Mouse (Mus musculus): Measurements from ENCODE around the gene Gbf1. TPM values are rescaled to one million over a fixed set of nuclear protein-coding genes. Genes with fewer than 3 reads are reported as not detected.
"Not testable (repeated sequence)": the region's sequence is repeated elsewhere in the genome, so short reads cannot be mapped to it uniquely, and the experiment has no call there.

The Gbf1 gene
- polyA plus RNA-seq, 1 experiment from 2014 or later: 65.1 TPM

DNA sequence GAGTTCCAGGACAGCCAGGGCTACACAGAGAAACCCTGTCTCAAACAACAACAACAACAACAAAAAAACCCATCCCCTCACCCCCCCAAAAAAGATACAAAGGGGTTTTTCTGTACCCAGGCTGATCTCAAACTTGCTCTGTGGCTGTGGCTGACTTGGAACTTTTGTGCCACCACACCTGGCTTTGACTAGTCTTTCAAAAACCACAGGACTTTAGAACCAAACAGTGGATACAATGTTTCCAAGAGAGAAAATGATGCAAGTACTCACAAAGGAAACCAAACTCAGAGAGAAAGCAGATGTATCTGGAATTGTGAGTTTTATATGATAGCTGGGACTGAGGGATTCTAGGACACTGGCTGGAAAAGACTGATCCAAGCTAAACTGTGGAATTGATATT, 27.7 kb upstream of the Gbf1 start:
- Histone ChIP-seq H3K9me3 (ENCODE audit: control insufficient read depth, low read length) (no peaks in the 10 kb centered on the region), H3K4me1 (replicated peaks; ENCODE audit: control insufficient read depth, insufficient read depth, low read length) (no peaks in the 10 kb centered on the region), H3K9ac (replicated peaks; ENCODE audit: low read depth, low read length) (no peak overlapping the region), H3K4me3 (replicated peaks; ENCODE audit: low read length) (no peak overlapping the region), H3K4me2 (ENCODE audit: low read length) (no peak overlapping the region), H3K27me3 (replicated peaks; ENCODE audit: control insufficient read depth, insufficient read depth, low read length) (no peaks in the 10 kb centered on the region), H3K27ac (ENCODE audit: low read length) (no peak overlapping the region), H3K36me3 (ENCODE audit: control insufficient read depth, insufficient read depth) (no peaks in the 10 kb centered on the region)
- ATAC-seq: no peak

DNA sequence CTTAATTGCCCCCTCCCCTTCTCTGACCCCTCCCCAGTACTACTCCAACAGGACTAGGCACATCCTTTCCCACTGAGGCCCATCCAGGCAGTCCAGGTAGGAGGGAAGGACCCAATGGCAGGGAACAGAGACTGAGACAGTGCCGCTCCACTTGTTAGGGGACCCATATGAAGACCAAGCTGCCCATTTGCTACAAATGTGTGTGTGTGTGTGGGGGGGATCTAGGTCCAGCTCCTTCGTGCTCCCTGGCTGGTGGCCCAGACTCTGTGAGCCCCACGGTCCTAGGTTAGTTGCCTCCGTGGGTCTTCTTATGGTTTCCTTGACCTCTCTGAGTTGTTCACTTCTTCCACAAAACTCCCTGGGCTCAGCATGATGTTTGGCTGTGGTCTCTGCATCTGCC, 26.0 kb upstream of the Gbf1 start:
- Histone ChIP-seq H3K9me3 (ENCODE audit: control insufficient read depth, low read length) (no peaks in the 10 kb centered on the region), H3K27ac (ENCODE audit: low read length) (no peak overlapping the region), H3K9ac (replicated peaks; ENCODE audit: low read depth, low read length) (no peak overlapping the region), H3K4me2 (ENCODE audit: low read length) (no peak overlapping the region), H3K27me3 (replicated peaks; ENCODE audit: control insufficient read depth, insufficient read depth, low read length) (peaks cover 11% of the 10 kb centered on the region), H3K4me3 (replicated peaks; ENCODE audit: low read length) (no peak overlapping the region), H3K4me1 (replicated peaks; ENCODE audit: control insufficient read depth, insufficient read depth, low read length) (no peaks in the 10 kb centered on the region; the same call in 1 of the 2 replicates), H3K36me3 (ENCODE audit: control insufficient read depth, insufficient read depth) (no peaks in the 10 kb centered on the region)
- WGBS: 84% methylated on average over 4 of the region's 4 CpGs
- no peak for ATAC-seq

DNA sequence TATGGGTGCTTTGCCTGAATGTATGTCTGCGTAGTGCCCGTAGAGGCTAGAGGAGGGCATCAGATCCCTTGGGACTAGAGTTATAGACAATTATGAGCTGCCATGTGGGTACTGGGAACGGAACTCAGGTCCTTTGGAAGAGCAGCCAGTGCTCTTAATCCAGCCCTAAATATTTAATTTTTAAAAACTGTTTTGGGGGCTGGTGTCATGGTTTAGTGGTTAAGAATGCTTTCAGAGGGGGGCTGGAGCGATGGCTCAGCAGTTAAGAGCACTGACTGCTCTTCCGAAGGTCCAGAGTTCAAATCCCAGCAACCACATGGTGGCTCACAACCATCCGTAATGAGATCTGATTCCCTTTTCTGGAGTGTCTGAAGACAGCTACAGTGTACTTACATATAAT, 22.6 kb upstream of the Gbf1 start:
- H3K9me3 ChIP-seq (ENCODE audit: control insufficient read depth, low read length): not testable (repeated sequence)
- peaks cover 34% of the 10 kb centered on the region for H3K27me3 ChIP-seq (replicated peaks; ENCODE audit: control insufficient read depth, insufficient read depth, low read length)

GRCm38 (mm10) chr19:46131283-46131682, 21.0 kb upstream of the Gbf1 start:
- no peaks in the 10 kb centered on the region for H3K9me3 ChIP-seq (ENCODE audit: control insufficient read depth, low read length)
- WGBS: 14% methylated on average over 5 of the region's 8 CpGs
- H3K4me2 ChIP-seq (ENCODE audit: low read length): peak overlapping the region; percentile 46
- H3K27me3 ChIP-seq (replicated peaks; ENCODE audit: control insufficient read depth, insufficient read depth, low read length): peaks cover 39% of the 10 kb centered on the region
- peaks cover 16% of the 10 kb centered on the region for H3K4me1 ChIP-seq (replicated peaks; ENCODE audit: control insufficient read depth, insufficient read depth, low read length)
- no peak for ATAC-seq
- no peak overlapping the region for H3K9ac ChIP-seq (replicated peaks; ENCODE audit: low read depth, low read length)
- no peak overlapping the region for H3K4me3 ChIP-seq (replicated peaks; ENCODE audit: low read length)
- H3K36me3 ChIP-seq (ENCODE audit: control insufficient read depth, insufficient read depth): no peaks in the 10 kb centered on the region
- no peak overlapping the region for H3K27ac ChIP-seq (ENCODE audit: low read length)

More for the DNA sequence above, 22.6 kb upstream of the Gbf1 start:
- H3K36me3 ChIP-seq (ENCODE audit: control insufficient read depth, insufficient read depth); H3K4me1 ChIP-seq (replicated peaks; ENCODE audit: control insufficient read depth, insufficient read depth, low read length); ATAC-seq; H3K4me2 ChIP-seq (ENCODE audit: low read length); H3K27ac ChIP-seq (ENCODE audit: low read length); H3K9ac ChIP-seq (replicated peaks; ENCODE audit: low read depth, low read length); H3K4me3 ChIP-seq (replicated peaks; ENCODE audit: low read length): not testable (repeated sequence)
- 78% methylated on average over 5 of the region's 6 CpGs for WGBS

DNA sequence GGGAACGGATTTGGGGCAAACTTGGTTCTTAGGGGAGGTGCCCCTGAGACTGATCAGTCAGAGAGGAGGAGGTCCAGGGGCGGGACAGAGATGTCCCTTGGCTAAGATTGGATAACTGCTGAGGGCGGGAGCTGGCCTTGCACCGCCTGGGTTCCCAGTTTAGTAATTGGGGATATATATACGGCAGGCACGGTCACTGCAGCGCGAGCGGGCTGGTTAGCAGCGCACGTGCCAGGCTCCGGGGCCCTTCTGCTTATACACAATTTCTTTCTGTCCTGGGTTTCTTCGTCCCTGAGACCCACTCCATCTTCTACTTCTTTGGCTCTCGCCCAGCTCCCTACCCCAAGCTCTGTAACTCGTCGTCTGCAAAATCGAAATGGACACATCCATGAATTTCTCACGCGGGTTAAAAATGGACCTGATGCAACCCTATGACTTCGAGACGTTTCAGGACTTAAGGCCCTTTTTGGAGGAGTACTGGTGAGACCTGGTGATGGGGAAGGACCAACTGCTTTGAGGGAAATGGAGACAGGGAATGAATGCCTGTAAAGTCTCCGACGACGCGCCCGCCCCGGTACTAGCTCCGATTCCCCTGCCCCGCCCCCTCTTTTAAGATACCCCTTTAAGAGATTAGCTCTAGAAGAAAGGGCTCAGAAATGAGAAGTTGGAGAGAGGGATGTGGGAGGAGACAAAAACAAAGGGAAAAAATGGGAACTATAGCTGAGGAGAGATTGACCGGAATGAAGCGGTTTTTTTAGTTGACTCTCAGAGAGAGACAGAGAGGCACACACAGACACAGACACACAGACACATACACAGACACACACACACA, 20.4 kb upstream of the Gbf1 start, which contains the start of gene Elovl3:
Elovl3 (plus strand) TSS at position 204 of the 832 bp plus-strand sequence.
- H3K27ac ChIP-seq (ENCODE audit: low read length): no peak within 1 kb of the TSS
- peak within 1 kb of the TSS; percentile 28 for H3K4me3 ChIP-seq (replicated peaks; ENCODE audit: low read length)
- no peak within 1 kb of the TSS for H3K9ac ChIP-seq (replicated peaks; ENCODE audit: low read depth, low read length)
- H3K4me2 ChIP-seq (ENCODE audit: low read length): peak within 1 kb of the TSS; percentile 46
- no peaks in the 10 kb centered on the region for H3K36me3 ChIP-seq (ENCODE audit: control insufficient read depth, insufficient read depth)
- no peak for ATAC-seq
- H3K4me1 ChIP-seq (replicated peaks; ENCODE audit: control insufficient read depth, insufficient read depth, low read length): peaks cover 22% of the 10 kb centered on the region
- H3K9me3 ChIP-seq (ENCODE audit: control insufficient read depth, low read length): no peaks in the 10 kb centered on the region
- peaks cover 45% of the 10 kb centered on the region for H3K27me3 ChIP-seq (replicated peaks; ENCODE audit: control insufficient read depth, insufficient read depth, low read length)
- WGBS: under 1% methylated on average over 31 of the region's 31 CpGs

GRCm38 (mm10) chr19:46132577-46132976, 19.7 kb upstream of the Gbf1 start:
- Histone ChIP-seq H3K4me1 (replicated peaks; ENCODE audit: control insufficient read depth, insufficient read depth, low read length) (peaks cover 27% of the 10 kb centered on the region), H3K4me3 (replicated peaks; ENCODE audit: low read length) (no peak overlapping the region), H3K27me3 (replicated peaks; ENCODE audit: control insufficient read depth, insufficient read depth, low read length) (peaks cover 52% of the 10 kb centered on the region), H3K36me3 (ENCODE audit: control insufficient read depth, insufficient read depth) (no peaks in the 10 kb centered on the region), H3K9ac (replicated peaks; ENCODE audit: low read depth, low read length) (no peak overlapping the region), H3K4me2 (ENCODE audit: low read length) (no peak overlapping the region), H3K27ac (ENCODE audit: low read length) (no peak overlapping the region), H3K9me3 (ENCODE audit: control insufficient read depth, low read length) (no peaks in the 10 kb centered on the region)
- 29% methylated on average over 6 of the region's 6 CpGs for WGBS
- no peak for ATAC-seq

- peaks cover 66% of the 10 kb centered on the region for H3K27me3 ChIP-seq (replicated peaks; ENCODE audit: control insufficient read depth, insufficient read depth, low read length)
- H3K4me1 ChIP-seq (replicated peaks; ENCODE audit: control insufficient read depth, insufficient read depth, low read length): peaks cover 27% of the 10 kb centered on the region
- WGBS: under 1% methylated on average over 12 of the region's 12 CpGs
- H3K9ac ChIP-seq (replicated peaks; ENCODE audit: low read depth, low read length): peak overlapping the region; percentile 58
- ATAC-seq: peak; percentile 86
- no peak overlapping the region for H3K27ac ChIP-seq (ENCODE audit: low read length)
- H3K4me2 ChIP-seq (ENCODE audit: low read length): peak overlapping the region; percentile 99
- H3K4me3 ChIP-seq (replicated peaks; ENCODE audit: low read length): peak overlapping the region; percentile 56
- no peaks in the 10 kb centered on the region for H3K36me3 ChIP-seq (ENCODE audit: control insufficient read depth, insufficient read depth)
- no peaks in the 10 kb centered on the region for H3K9me3 ChIP-seq (ENCODE audit: control insufficient read depth, low read length)
These were observed 17.0 kb upstream of the Gbf1 start for GRCm38 (mm10) chr19:46135297-46135696.

GRCm38 (mm10) chr19:46135789-46136638, 16.3 kb upstream of the Gbf1 start:
- H3K9me3 ChIP-seq (ENCODE audit: control insufficient read depth, low read length): no peaks in the 10 kb centered on the region
- H3K27ac ChIP-seq (ENCODE audit: low read length): no peak overlapping the region
- H3K4me3 ChIP-seq (replicated peaks; ENCODE audit: low read length): peak overlapping the region; percentile 56
- H3K4me1 ChIP-seq (replicated peaks; ENCODE audit: control insufficient read depth, insufficient read depth, low read length): peaks cover 27% of the 10 kb centered on the region
- H3K36me3 ChIP-seq (ENCODE audit: control insufficient read depth, insufficient read depth): no peaks in the 10 kb centered on the region
- H3K27me3 ChIP-seq (replicated peaks; ENCODE audit: control insufficient read depth, insufficient read depth, low read length): peaks cover 60% of the 10 kb centered on the region
- WGBS: under 1% methylated on average over 77 of the region's 79 CpGs
- H3K9ac ChIP-seq (replicated peaks; ENCODE audit: low read depth, low read length): peak overlapping the region; percentile 58
- peak overlapping the region; percentile 99 for H3K4me2 ChIP-seq (ENCODE audit: low read length)
- peak; percentile 59 for ATAC-seq

Measured in forebrain, embryonic 16.5 days (tissue).